Mouse (Mus musculus): ENCODE data around the gene Rxra.

Rxra gene

DNA sequence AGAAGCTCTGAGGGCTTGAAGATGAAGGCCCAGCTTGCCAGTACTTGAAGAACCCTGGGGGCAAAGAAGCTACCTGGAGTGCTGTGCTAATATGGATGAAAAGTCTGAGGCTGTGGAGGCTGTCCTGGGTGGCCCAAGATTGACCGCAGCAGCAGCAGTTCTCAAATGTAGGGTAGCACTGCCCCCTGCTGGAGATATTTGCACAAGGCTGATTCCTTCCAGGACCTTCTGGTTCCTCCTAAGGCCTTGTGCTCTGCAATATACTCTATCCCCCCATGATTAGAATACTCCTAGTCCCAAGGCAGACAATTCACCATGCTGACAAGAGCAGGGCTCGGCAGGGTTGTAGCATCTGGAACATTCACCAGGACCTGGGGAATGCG is 88.7 kb downstream of the Rxra start:
- peak; percentile 92 to 94 for DNase-seq

DNA sequence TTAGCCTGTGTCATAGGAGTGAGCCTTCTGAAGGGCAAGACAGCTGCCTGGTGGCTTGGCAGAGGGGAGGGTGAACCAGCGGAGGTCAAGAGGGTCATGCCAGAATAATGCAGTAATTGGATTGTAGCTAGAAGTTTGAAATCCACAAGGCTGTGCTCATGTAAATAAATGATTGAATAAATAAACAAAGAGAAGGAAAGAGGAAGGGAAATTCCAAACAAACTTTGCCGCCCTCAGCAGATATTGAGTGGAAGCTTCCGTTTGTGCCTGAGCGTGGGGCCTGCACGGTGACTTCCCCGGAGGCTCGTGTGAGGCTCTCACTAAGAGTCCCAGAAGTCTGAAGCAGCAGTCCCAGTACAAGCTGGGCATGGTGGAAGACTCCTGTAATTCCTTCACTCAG is 91.5 kb downstream of the Rxra start:
- DNase-seq, result no peak

DNA sequence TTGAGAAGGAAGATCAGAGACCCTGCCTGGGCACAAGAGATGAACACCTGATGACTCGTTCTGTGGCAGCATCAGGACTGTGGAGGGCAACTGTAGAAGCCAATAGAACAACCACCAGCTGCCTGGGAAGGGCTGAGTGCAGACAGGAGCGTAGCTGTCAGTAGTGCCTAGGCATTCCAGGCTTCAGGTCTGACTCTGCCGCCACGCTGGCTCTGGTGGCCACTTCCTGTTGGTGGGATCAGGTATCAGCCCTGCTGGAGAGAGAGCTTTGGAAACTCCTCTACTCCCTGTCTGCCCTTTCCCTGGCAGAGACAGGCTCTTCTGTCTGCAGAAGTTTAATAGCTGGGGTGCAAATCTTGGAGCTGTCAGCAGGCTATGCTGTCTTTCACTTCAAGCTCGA is 93.5 kb downstream of the Rxra start:
- no peak for DNase-seq

DNA sequence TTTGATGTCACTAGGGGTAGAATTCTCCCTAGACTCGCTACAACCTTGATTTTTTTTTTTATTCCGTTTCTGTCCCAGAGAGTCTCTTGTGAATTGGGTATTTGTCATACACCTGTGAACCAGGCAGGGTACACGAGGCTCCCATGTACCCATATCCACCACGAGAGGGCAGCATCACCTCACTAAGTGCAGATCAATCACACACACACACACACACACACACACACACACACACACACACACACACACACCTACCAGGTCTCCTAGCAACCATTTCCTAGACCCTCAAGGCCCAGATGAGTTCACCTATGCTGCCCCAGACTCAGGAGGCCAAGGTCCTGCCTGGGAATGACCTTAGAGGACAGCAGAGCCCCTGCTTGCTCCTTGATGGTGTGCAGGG is 94.0 kb downstream of the Rxra start:
- DNase-seq, result peak; percentile 69 to 84

DNA sequence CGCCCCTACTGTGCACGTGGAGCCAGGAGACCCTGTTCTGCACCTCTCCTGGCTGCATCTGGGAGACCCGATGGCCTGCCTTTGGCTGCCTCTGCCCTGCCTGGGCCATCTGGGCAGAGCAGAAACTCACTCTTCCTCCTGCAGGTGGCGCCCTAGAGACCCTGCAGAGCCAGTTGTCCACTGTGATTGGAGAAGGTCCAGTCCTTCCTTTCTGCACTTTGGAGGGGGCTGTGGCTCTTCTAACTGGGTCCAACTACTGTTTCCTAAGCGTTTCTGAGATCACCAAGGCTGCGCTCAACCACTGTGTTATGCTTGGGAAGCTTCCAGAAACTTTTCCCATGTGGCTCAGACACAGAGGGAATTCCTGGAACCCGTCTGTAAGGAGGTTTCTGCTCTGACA is 95.7 kb downstream of the Rxra start:
- peak; percentile 79 to 87 for DNase-seq

DNA sequence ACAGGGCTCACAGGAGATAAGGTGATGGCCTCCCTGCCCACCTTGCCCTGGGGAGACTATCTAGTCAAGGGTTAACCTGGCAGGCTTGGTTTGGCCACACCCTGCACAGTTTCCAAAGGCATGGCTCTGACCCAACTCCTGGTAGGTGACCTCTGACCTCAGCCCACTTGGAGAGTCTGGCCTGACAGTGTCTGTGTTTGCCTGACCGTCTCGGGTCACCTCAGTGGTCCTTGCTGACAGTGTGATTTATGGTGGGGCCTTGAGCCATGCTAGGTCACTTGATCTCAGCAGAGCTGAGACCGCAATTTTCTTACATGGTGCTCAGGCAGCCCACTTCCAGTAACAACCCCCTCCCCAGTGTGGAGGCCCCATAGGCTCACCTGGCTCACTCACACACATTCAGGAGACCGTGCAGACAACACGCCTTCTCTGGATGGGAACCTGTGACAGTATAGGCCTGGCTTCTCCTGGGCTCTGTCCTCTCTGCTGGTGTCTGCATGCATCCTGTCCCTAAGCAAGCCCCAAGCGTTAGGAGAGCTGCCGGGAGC is 96.7 kb downstream of the Rxra start:
- no peak for DNase-seq

DNA sequence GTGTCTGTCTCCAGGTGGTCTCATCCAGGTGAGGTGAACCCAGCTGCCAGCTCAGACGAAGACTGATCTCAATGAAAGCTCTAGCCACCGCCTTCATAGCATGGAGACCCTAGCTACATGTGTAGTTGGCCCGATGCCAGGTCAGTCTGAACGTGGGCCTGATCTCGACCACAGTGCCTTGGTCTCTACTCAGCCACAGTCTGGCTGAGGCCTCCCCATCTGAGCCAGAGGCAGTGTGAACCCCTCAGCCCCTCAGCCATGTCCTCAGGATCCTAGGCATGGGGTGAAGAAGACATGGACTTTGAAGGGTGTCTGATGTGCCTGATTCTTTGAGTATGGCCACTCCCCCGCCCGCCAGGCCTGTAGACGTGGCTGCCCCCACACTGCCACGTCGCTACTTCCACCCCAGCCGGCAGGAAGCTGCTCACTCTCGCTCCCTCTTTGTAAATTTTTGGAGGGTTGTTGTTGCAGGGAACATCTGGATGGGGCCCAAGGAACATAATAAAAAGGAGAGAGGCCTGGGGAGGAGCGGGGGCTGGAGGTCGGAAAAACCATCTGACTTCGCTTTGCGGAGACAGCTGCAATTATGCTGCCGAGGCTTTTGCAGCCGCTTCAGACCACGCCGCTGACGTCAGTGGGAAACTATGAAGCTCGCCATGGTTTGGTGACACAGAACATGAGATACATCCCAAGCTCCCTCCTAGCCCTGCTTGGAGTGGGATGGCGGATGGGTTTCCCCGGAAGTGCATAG is 97.9 kb downstream of the Rxra start:
- no peak for DNase-seq

DNA sequence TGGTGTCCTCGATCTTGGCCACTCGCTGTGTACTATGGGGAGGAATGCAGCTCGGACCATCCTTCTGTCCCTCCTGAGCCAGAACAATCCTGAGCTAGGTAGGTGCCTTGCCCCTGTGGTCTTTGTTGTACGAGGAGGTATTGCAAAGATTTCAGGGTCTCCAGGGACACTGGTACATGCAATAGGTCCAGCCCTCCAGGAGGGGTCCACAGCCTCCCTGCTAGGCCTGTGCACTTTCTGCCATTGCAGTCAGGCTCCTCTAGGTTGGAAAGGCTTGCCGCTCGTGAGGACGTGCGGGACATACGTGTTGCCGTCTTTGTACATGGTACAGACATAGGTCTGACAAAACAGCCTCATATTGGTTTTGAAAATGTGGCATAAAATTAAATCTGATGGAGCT is 98.8 kb downstream of the Rxra start:
- DNase-seq, result no peak

DNA sequence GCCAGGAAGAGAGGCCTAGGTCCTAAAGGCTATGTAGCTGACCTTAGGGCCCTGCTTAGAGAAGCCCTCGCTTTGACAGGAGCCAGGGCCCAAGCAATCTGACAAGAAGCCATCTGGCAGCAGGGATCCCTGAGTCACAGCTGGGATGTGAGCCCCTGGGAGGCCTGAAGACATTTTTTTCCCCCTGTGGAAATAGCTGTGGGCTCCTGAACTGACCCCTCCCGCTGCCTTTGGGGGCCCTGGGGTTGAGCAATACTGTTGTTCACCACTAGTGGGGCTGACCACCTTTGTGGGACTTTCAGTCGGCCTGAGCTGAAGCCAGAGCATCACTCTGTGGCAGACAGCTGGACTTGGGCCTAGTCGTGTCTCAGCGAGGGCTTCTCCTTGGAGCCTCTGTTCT is 99.4 kb downstream of the Rxra start:
- DNase-seq, result no peak

DNA sequence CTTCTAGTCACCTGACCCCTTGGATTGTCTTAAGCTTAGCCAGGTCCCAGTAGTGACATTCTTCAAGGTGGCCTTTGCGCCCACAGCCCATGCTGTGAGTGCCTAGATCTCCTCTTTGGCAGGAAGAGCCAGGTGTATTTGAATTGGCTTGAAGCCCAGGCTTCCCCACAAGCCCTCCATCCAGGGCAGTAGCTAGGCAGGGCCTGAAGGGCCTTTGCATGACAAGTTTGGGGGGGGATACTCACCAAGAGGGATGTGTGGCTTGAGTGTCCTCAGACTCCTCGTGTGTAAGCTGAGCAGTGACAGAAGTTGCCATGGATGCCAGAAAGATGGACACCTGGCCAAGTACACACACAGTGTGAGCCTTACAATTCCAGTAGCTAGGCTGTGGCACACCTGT is 101.5 kb downstream of the Rxra start:
- no peak for DNase-seq

DNA sequence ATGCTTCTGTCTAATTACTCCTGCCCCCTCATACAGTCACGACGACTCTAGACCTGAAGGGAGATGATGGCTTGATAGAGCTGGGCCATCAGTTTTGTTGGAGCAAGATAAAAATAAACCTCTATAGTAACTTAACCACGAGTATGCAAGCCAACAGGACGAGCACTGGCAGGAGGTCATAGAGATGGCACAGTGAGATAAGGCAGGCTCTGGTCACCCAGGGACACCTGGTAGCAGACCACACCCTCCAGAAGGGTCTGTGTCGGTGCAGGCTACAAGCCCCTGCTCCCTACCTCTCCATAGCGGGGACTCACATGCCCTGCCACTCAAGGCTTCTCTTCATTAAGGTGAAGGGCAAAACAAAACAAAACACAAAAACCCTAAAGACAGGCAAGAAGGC is 102.0 kb downstream of the Rxra start:
- no peak for DNase-seq

DNA sequence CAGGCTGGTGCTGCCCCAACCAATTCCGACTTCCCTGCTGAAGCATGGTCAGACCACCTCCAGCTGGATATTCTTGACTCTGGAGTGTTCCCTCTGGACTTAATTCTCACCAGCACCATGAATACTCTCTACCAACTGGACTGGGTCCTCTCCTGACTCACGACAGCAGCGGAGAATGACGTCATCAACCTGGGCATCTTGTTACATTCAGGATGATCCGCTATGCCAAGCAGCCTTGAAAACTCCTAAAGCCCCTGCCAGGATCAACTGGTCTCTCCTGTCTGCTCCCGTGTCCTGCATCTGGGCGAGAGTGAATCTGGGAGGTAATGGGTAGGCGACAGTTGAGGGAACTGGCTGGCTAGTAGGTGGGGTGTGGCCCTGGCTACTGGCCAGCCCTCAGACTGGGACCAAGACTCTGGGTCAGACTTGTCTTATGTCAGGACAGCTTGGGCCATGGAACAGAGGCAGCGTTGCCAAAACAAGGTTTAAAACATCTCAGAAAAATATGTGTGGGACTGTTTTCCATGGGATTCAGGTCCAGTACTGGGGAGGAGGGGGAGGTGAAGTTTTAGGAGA is 103.1 kb downstream of the Rxra start:
- no peak for DNase-seq

DNA sequence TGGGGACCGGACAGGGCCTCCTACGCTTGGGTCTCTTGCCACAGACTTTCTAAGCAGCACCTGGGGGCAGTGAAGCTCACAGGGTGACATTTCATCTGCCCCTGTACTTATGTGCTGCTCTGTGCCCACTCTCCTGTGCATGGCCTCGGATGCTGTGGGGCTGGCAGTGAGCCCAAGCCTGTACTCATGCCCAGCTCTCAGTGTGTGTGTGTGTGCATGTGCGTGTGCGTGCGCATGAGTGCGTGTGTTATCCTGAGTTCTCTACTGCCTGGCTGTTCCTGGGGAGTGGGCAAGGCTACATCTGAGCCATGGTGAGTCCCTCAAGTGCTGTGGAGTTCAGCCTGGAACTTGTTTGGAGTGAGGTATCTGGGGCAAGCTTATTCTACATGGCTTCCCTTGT is 103.9 kb downstream of the Rxra start:
- no peak for DNase-seq

DNA sequence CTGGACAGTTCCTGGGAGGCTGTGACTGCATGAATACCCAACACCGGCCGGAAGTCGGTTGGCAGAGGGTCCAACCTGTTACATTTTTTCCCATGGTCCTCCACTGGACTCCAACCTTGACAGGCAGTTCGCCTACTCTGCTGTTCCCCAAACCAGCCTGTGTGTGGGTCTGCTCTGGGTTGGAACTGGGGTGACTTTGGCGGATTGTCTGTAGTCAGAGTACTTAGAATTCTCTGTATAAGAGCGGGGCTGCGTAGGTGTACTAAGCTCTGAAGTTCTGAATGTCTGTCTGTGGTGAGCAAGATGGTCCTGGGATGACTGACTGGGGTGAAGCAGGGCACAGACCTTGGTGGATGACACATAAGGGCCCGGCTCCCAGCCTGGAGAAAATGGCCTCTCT is 109.1 kb downstream of the Rxra start:
- DNase-seq, result no peak

DNA sequence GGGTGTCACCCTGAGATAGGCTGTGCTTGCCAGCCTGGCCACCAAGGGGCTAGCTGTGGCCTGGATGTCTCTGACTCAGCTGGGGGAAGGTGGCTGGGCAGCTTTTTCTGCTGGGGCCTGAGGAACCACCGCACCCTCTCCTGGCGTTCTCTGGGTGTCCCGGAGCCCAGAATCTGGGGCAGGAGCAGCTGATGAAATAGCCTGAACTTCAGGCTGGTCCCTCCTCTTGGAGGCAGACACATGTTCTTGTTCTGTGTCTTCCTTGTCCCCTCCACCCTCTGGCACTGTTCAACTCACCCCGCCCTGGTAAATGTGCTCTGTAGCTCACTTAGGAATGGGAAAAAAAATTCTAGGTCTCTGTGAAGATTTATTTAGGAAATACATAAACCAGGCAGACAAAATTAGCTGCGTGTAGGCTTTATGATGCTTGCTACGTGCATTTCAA is 109.8 kb downstream of the Rxra start:
- no peak for DNase-seq

DNA sequence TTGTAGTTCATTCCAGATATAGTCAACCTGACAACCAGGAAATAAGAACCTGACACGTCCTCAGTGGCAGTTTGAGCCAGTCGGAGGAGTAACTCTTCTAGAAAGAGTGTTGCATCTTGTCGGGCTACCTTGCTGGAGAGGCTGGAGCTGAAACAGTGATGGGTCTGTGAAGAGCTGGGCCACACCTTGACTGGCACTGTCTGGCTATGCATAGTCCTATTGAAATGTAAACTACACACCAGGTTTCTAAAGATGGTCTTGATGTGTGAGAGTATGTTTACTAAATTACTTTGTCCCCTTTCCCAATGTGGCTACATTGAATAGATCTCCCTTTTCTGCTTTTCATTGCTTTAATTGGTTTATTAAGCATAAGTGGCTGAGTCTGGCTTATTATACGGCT is 115.3 kb downstream of the Rxra start:
- no peak for DNase-seq

DNA sequence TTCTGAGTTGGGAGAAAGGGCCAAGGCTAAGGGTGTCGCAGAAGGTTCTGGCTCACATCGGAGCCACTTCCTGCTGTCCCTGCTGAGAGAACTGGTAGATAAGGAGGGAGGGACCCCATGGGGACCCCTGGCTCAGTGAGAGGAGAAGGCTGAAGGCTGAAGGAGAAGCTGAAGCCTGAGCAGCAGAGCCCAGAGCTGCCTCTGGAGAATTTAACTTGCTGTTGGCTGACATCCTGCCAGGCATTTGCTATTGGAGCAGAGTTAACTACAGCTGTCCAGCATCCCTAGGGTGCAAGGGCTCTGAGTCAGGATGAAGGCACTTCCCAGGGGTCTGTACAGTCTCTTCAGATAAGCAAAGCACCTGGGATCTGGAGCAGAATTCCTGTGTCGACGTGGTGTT is 122.8 kb downstream of the Rxra start:
- no peak for DNase-seq

DNA sequence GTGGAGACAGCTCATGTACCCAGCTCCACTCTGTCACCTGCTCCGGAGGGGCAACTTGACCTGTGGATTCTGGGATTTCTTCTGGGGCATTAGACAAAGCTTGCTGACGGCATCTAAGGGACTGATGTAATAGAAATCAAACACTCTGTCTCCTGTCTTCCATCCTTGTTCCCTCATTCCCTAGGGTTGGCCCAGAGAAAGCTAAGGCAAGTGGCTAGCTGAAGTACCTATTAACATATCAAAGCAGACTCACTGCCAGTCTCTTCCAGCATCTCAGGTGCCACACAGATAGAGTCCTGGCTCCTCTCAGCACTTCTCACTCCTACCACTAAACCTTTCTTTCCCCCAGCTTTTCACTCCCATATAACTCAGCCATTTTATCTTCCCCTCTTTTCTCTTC is 124.8 kb downstream of the Rxra start:
- no peak for DNase-seq

DNA sequence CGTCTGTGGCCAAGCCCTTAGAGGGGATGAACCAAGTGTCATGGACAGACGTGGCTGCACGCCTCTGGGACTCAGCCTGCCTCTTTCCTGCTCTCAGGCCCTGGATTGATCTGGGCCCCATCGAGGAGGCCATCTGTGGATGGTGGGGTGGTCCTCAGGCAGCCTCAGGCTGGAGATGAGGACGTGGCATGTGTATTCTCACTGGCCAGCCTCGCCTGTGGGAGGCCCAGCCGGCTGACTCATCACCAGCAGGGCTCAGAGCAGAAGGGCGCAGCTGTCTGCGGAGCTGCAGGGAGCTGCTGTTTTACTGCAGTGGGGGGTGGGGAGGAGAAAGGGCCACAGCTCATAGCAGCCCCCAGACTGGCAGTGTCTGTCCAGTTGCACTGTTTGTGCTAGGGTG is 126.3 kb downstream of the Rxra start:
- DNase-seq, result no peak

DNA sequence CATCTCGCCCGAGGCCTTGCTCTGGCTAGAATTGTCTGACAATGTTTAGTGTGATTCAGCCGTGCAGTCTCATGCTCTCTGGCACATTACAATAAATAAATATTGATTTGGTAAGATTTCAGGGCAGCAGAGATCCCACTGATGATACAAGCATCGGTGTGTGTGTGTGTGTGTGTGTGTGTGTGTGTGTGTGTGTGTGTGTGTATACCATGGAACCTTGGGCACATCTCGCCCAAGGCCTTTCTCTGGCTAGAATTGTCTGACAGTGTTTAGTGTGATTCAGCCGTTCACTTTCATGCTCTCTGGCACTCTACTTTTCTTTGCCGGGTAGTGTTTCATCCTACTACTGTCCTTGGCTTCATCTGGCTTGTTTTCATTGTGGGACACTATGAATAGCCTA is 130.5 kb downstream of the Rxra start:
- DNase-seq, result no peak

DNA sequence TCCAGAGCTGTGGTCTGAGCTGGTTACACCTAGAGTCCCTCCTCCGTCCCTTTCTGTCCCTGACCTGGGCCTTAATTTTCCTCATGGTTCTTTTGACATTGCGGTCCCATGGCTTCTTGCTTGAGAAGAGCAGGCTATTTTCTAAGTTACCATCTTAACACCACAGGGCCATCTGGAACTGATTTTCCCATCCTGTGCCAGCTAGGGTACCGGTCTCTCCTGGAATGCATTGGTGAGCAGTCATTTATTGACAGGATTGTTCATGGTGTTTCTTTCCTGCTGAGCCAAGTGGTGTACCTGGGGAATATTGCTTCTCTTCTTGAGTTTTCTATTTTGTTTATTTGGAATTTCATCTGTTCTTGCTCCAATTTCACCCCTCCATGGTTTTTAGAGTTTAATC is 131.4 kb downstream of the Rxra start:
- DNase-seq, result no peak

DNA sequence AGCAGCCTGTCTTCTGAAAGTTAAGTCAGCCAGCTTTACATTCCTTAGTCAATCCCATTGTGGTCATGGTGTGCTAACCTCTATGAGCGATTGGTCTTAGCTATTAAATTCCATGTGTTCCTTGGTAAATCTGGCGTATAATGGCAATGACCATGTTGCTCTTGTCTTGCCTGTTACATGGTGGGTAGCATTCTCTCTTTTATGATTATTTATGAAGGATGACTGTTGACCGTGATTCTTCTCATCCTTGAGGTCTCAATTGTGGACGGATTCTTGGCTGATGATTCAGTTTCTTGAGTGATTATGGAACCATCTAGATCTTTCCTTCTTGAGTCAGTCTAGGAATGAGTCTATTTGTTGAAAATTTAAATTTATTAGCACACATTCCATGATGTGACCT is 133.7 kb downstream of the Rxra start:
- DNase-seq, result no peak

All from cerebellum, postnatal 25 days (tissue).